Mouse (Mus musculus) thymus, adult 2 months (tissue): ENCODE results near the gene Gm20479.

Source experiments
- CTCF ChIP-seq: fragments of 200-500 bp; IDR thresholded peaks from 2 replicates; pipeline ENCODE4 v1.5.1; 2012; ENCODE audit warnings: mild to moderate bottlenecking, control low read depth, low read length, moderate library complexity, borderline replicate concordance; ENCODE audit not compliant: control insufficient read depth, poor library complexity, insufficient read depth; ENCODE audit errors: extremely low read depth
- POLR2A ChIP-seq: fragments of 200-500 bp; IDR thresholded peaks from 2 replicates; pipeline ENCODE4 v1.6.1; 2012; ENCODE audit warnings: mild to moderate bottlenecking, low read length, control low read depth, moderate library complexity; ENCODE audit not compliant: control insufficient read depth, poor library complexity, insufficient read depth; ENCODE audit errors: extremely low read depth

GRCm38 (mm10) chr7:27389213-27389612 is 32.0 kb upstream of the Gm20479 start:
- TF ChIP-seq CTCF = no peak
- TF ChIP-seq POLR2A = no peak
